ENCODE assay signal across 11 mouse cellular contexts in the genomic region with DNA sequence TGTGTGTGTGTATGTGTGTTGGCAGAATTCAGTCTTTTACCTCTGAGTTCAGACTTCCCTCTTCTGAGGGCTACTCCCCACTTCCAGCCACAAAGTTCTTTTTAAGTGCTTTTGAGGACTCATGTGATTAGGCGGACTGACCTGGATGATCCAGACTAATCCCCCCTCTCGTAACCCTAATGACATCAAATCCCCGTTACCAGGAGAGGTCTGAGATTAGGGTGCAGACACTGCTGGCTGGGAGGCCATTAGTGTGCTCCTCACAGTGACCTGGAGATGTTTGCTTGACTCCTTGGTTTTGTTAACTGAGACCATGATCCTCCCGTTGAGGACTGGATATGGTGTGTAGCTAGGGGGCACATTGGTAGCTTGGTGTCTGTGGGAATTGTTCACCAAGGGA. TPM values are rescaled to one million over a fixed set of nuclear protein-coding genes. Genes with fewer than 3 reads are reported as not detected.
DNase-seq lines count a peak whose midpoint lies in the region; ATAC-seq lines count a peak whose summit lies in the region.
"Had no signal": no experiment of that assay in that cellular context is flagged by ENCODE, and none has a peak within 500 bp of the region (broad histone marks: within the 10 kb centered on the region; RNA-seq: fewer than 3 reads in every experiment).

No protein-coding gene starts in this region.

- no peak overlapping the region for H3K9ac ChIP-seq in heart, embryonic 14.5 days (ENCODE audit: low read length)
- no peak overlapping the region for H3K9ac ChIP-seq in midbrain, embryonic 14.5 days (replicated peaks; ENCODE audit: low read length)
- no peak overlapping the region for H3K9ac ChIP-seq in midbrain, embryonic 13.5 days (replicated peaks)
- no peak overlapping the region for H3K9ac ChIP-seq in midbrain, embryonic 15.5 days

- no peak for ATAC-seq in heart, embryonic 14.5 days (ENCODE audit: insufficient number of reproducible peaks, insufficient read depth, low FRiP score, low read depth)
- no peak for ATAC-seq in midbrain, embryonic 14.5 days (ENCODE audit: low FRiP score, low TSS enrichment)
- ATAC-seq in midbrain, embryonic 13.5 days: no peak
- ATAC-seq in midbrain, embryonic 15.5 days (replicated peaks): 0 out of 2 replicates have a peak, but pooled peaks have one; percentile 2

- peaks cover 27 to 50% of the 10 kb centered on the region in 2 experiments for H3K4me1 ChIP-seq in heart, embryonic 14.5 days (ENCODE audit: control insufficient read depth in 2 of 2, insufficient read depth in 2 of 2, low read length in 2 of 2)
- peaks cover 55% of the 10 kb centered on the region for H3K4me1 ChIP-seq in midbrain, embryonic 14.5 days (ENCODE audit: control insufficient read depth, insufficient read depth, low read length)
- H3K4me1 ChIP-seq in midbrain, embryonic 13.5 days (replicated peaks): peaks cover 85% of the 10 kb centered on the region
- peaks cover 84% of the 10 kb centered on the region for H3K4me1 ChIP-seq in midbrain, embryonic 15.5 days

- no peak overlapping the region for H3K4me3 ChIP-seq in heart, embryonic 14.5 days (ENCODE audit: control insufficient read depth in 1 of 2, insufficient read depth in 1 of 2, low read depth in 1 of 2, low read length in 2 of 2)
- no peak overlapping the region for H3K4me3 ChIP-seq in midbrain, embryonic 14.5 days (replicated peaks; ENCODE audit: low read depth, low read length)
- no peak overlapping the region for H3K4me3 ChIP-seq in midbrain, embryonic 13.5 days (replicated peaks)
- H3K4me3 ChIP-seq in midbrain, embryonic 15.5 days: no peak overlapping the region

- peak overlapping the region; percentile 48; the same call in 1 of the 2 replicates for H3K4me2 ChIP-seq in heart, embryonic 14.5 days (ENCODE audit: low read length)
- peak overlapping the region; percentile 10; the same call in 1 of the 2 replicates for H3K4me2 ChIP-seq in midbrain, embryonic 14.5 days (ENCODE audit: low read length)
- no peak overlapping the region for H3K4me2 ChIP-seq in midbrain, embryonic 13.5 days (replicated peaks)
- no peak overlapping the region for H3K4me2 ChIP-seq in midbrain, embryonic 15.5 days
- H3K4me2 ChIP-seq: heart, embryonic 11.5 days had no signal

- 60% methylated on average over 4 of the region's 4 CpGs for WGBS in heart, embryonic 14.5 days
- WGBS in midbrain, embryonic 14.5 days: 39% methylated on average over 4 of the region's 4 CpGs
- 31% methylated on average over 4 of the region's 4 CpGs for WGBS in midbrain, embryonic 13.5 days
- WGBS in midbrain, embryonic 15.5 days: 38% methylated on average over 4 of the region's 4 CpGs

- H3K9me3 ChIP-seq in heart, embryonic 14.5 days (ENCODE audit: control insufficient read depth, low read length): no peaks in the 10 kb centered on the region
- H3K9me3 ChIP-seq in midbrain, embryonic 14.5 days (ENCODE audit: control insufficient read depth, low read length): no peaks in the 10 kb centered on the region
- no peaks in the 10 kb centered on the region for H3K9me3 ChIP-seq in midbrain, embryonic 13.5 days
- no peaks in the 10 kb centered on the region for H3K9me3 ChIP-seq in midbrain, embryonic 15.5 days

- H3K27ac ChIP-seq in heart, embryonic 14.5 days (replicated peaks in 1 of 2; ENCODE audit: control insufficient read depth in 1 of 2, insufficient read depth in 1 of 2, low read depth in 2 of 2, low read length in 2 of 2): peak overlapping the region in 1 of 2 experiments; percentile 50; a peak in 2 of 4 replicates
- H3K27ac ChIP-seq in midbrain, embryonic 14.5 days (replicated peaks; ENCODE audit: low read depth, low read length): 0 out of 2 replicates have a peak overlapping the region, but pooled peaks have one; percentile 2
- H3K27ac ChIP-seq in midbrain, embryonic 13.5 days: no peak overlapping the region
- peak overlapping the region; percentile 53; the same call in 1 of the 2 replicates for H3K27ac ChIP-seq in midbrain, embryonic 15.5 days
- H3K27ac ChIP-seq: macrophage had no signal

- no peaks in the 10 kb centered on the region for H3K36me3 ChIP-seq in heart, embryonic 14.5 days (ENCODE audit: control insufficient read depth, insufficient read depth, low read length)
- 0 out of 2 replicates have a peak, but pooled peaks cover 3% of the 10 kb centered on the region for H3K36me3 ChIP-seq in midbrain, embryonic 14.5 days (ENCODE audit: control insufficient read depth, insufficient read depth, low read length)
- H3K36me3 ChIP-seq in midbrain, embryonic 13.5 days: peaks cover 5% of the 10 kb centered on the region; the same call in 1 of the 2 replicates
- no peaks in the 10 kb centered on the region for H3K36me3 ChIP-seq in midbrain, embryonic 15.5 days (replicated peaks)

- no peaks in the 10 kb centered on the region for H3K27me3 ChIP-seq in heart, embryonic 14.5 days (ENCODE audit: control insufficient read depth, insufficient read depth, low read length)
- no peaks in the 10 kb centered on the region for H3K27me3 ChIP-seq in midbrain, embryonic 14.5 days (ENCODE audit: control insufficient read depth, insufficient read depth, low read length)
- no peaks in the 10 kb centered on the region for H3K27me3 ChIP-seq in midbrain, embryonic 13.5 days
- H3K27me3 ChIP-seq in midbrain, embryonic 15.5 days (replicated peaks): no peaks in the 10 kb centered on the region

- DNase-seq in heart, adult 9 months (ENCODE audit: low spot score in 2 of 2): no peak
- no peak for DNase-seq in midbrain, embryonic 14.5 days
- peak; percentile 52 for DNase-seq in retina, postnatal 1 day
- no peak for DNase-seq in adrenal gland, adult (ENCODE audit: inconsistent age in 2 of 2, low spot score in 1 of 2)
- DNase-seq: cerebellum, adult 2 months; gastrocnemius, postnatal 36 days had no signal

RNA-seq across cellular contexts. Expression of gene Gnao1, which starts 30.7 kb away (rescaled TPM):
- polyA plus RNA-seq in heart, embryonic 14.5 days (2014; fragmentation: Nextera tagmentation; extraction: Ambion mirVana): 12.0 and 17.4 TPM in 2 replicates
- polyA plus RNA-seq in midbrain, embryonic 14.5 days (2014; fragmentation: Nextera tagmentation; extraction: Ambion mirVana): 179 and 213 TPM in 2 replicates
- 125 and 140 TPM in 2 replicates for polyA plus RNA-seq in midbrain, embryonic 13.5 days (2015; fragmentation: Nextera tagmentation; extraction: Ambion mirVana)
- 242 and 245 TPM in 2 replicates for polyA plus RNA-seq in midbrain, embryonic 15.5 days (2015; fragmentation: Nextera tagmentation; extraction: Ambion mirVana)
- polyA plus RNA-seq: macrophage had no signal

Comparison
In these comparisons a context has a peak if more than half of its experiments do, and no peak if none do; other contexts are left out.
1. H3K4me2 ChIP-seq: peak in heart, embryonic 14.5 days (single experiment) and midbrain, embryonic 14.5 days (single experiment); none in midbrain, embryonic 13.5 days (single experiment) and midbrain, embryonic 15.5 days (single experiment).